Mouse (Mus musculus): ENCODE measurements around the gene Tysnd1.

Gene Tysnd1

DNA sequence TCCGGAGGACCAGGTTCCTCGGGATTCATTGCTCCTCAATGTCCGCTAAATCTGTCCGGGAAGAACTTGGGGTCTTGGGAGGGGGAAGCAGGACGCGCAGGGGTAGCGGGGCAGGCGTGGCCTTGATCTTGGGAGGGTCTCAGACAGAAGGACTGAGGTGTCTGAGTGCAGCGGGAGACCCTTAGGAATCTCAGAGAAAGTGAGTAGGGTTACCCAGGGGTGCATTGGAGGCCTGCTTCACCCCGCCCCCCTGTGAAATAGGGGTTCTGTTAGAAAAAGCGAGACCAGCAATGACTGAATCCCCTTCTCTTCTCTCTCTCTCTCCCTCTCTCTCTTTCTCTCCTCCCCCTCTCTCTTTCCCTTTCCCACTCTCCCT lies 20.1 kb downstream of the Tysnd1 start:
- ChIA-PET CTCF (interaction anchor here in 1 of 4 experiments (0.6 to 1.1 kb wide), 5 partner anchors 15 to 516 kb away, joined by 3 to 5 read pairs (median 3); no protein-coding TSS in a partner anchor), POLR2A (interaction anchor here (0.6 to 2.1 kb wide), 11 partner anchors 12 to 387 kb away, joined by 3 to 14 read pairs (median 4); partner anchors contain the start of gene Sar1a (in 1 of the 4))

- POLR2A ChIA-PET: interaction anchor here in 2 of 4 experiments (0.6 to 1.3 kb wide), 3 partner anchors 18 to 86 kb away, joined by 3 to 5 read pairs (median 4); no protein-coding TSS in a partner anchor
- CTCF ChIA-PET: interaction anchor here in 1 of 4 experiments (1.1 kb wide), 1 partner anchor 14 kb away, joined by 5 read pairs; no protein-coding TSS in a partner anchor
Observed at GRCm38 (mm10) chr10:61715996-61716864, 20.9 kb downstream of the Tysnd1 start.

- POLR2A ChIA-PET: interaction anchor here in 1 of 4 experiments (0.6 to 0.8 kb wide), 2 partner anchors 110 to 334 kb away, joined by 3 to 4 read pairs; no protein-coding TSS in a partner anchor
- CTCF ChIA-PET: interaction anchor here in 2 of 4 experiments (0.5 to 0.8 kb wide), 3 partner anchors 11 to 545 kb away, joined by 3 to 5 read pairs (median 4); no protein-coding TSS in a partner anchor
Observed at GRCm38 (mm10) chr10:61717406-61718296, 22.3 kb downstream of the Tysnd1 start.

GRCm38 (mm10) chr10:61720331-61720730 lies 25.0 kb downstream of the Tysnd1 start:
- ChIA-PET CTCF (interaction anchor here in 2 of 4 experiments (0.8 to 0.9 kb wide), 2 partner anchors 14 to 25 kb away, joined by 3 to 4 read pairs; no protein-coding TSS in a partner anchor), POLR2A (no interaction called here)

DNA sequence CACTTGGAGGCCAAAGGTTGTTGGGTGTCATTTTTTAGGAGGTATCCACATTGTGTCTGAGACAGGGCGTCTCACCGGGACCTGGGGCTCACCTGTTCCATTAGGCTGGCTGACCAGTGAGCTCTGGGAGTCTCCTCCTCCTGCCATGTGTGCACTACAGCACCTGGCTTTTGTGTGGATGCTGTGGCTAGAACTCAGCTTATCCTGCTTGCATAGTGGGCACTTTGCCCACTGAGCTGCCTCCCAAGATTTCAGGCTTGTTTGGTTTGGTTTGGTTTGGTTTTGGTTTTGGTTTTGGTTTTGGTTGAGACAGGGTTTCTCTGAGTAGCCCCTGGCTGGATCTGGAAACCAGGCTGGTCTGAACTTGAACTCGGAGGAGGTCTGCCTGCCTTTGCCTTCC lies 26.9 kb downstream of the Tysnd1 start:
- POLR2A ChIA-PET: interaction anchor here in 1 of 4 experiments (0.7 to 1.2 kb wide), 2 partner anchors 10 to 28 kb away, joined by 3 read pairs; no protein-coding TSS in a partner anchor
- CTCF ChIA-PET: interaction anchor here in 2 of 4 experiments (1.1 to 1.3 kb wide), 3 partner anchors 12 to 120 kb away, joined by 3 to 4 read pairs (median 3); no protein-coding TSS in a partner anchor

GRCm38 (mm10) chr10:61723271-61723670 lies 28.0 kb downstream of the Tysnd1 start:
- POLR2A ChIA-PET: interaction anchor here in 1 of 4 experiments (0.7 kb wide), 1 partner anchor 31 kb away, joined by 4 read pairs; no protein-coding TSS in a partner anchor
- CTCF ChIA-PET: no interaction called here

DNA sequence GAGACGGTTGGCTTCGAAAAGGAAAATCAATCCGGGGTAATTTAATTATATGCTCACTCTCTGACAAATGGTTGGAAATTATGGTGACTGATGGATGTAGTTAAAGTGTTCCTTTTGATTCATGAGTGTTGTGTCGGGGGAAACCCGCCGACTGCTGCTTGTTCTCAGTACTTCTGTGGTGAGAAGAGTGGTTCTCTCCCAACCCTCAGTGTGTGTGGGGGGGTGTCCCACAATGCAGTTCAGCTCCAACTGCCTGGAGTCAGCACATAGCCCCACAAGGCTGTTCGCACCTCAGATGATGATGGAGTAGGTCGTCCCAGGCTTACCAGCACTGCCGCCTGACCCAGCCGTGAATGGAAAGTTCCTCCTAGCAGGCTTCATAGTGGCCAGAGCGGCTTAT lies 33.9 kb downstream of the Tysnd1 start:
- ChIA-PET CTCF (interaction anchor here in 2 of 4 experiments (1.0 to 1.5 kb wide), 4 partner anchors 12 to 237 kb away, joined by 3 to 5 read pairs (median 4); partner anchors contain the start of gene Aifm2 (in 1 of the 2)), POLR2A (interaction anchor here in 1 of 4 experiments (0.6 to 0.9 kb wide), 2 partner anchors 10 to 291 kb away, joined by 3 read pairs; no protein-coding TSS in a partner anchor)

- POLR2A ChIA-PET: no interaction called here
- CTCF ChIA-PET: interaction anchor here in 1 of 4 experiments (0.6 to 1.5 kb wide), 4 partner anchors 15 to 238 kb away, joined by 3 to 5 read pairs (median 4); partner anchors contain the start of gene Aifm2
Observed at GRCm38 (mm10) chr10:61730171-61730570, 34.9 kb downstream of the Tysnd1 start.

GRCm38 (mm10) chr10:61734377-61734776 lies 39.1 kb downstream of the Tysnd1 start:
- POLR2A ChIA-PET: interaction anchor here (0.6 to 1.3 kb wide), 7 partner anchors 9 to 86 kb away, joined by 3 to 5 read pairs (median 3); partner anchors contain the start of genes Aifm2 (in 1 of the 4) and Ppa1 (in 1 of the 4)

DNA sequence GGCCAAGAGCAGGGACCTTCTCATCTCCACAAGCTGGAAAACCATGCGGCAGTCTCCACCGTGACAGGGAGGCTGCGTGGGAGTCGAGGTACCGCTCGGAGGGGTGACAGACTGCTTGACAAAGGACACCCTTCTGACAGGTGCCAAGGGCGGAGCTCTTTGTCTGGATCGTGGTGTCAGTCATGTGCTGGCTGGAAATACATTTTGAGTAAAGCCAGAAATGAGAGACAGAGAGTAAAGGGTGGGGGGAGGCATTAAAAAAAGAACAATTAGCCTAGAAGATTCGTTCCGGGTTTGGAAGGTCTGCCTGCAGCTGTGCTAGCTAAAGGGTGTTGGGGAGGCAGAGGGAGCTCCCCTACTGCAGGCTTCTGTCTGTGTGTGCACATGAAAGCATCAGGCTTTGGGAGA lies 41.4 kb downstream of the Tysnd1 start:
- CTCF ChIA-PET: interaction anchor here in 2 of 4 experiments (1.3 to 1.9 kb wide), 2 partner anchors 8 to 245 kb away, joined by 3 to 6 read pairs; no protein-coding TSS in a partner anchor
- POLR2A ChIA-PET: interaction anchor here in 1 of 4 experiments (0.6 kb wide), 1 partner anchor 696 kb away, joined by 4 read pairs; no protein-coding TSS in a partner anchor

More at GRCm38 (mm10) chr10:61734377-61734776, 39.1 kb downstream of the Tysnd1 start:
- CTCF ChIA-PET: interaction anchor here (0.5 to 4.0 kb wide), 31 partner anchors 9 to 1522 kb away, joined by 3 to 17 read pairs (median 4); partner anchors contain the start of genes Aifm2 (in 1 of the 4) and Ppa1 (in 1 of the 4)

GRCm38 (mm10) chr10:61737537-61737936 lies 42.2 kb downstream of the Tysnd1 start:
- CTCF ChIA-PET: interaction anchor here in 1 of 4 experiments (0.8 kb wide), 1 partner anchor 11 kb away, joined by 3 read pairs; no protein-coding TSS in a partner anchor
- POLR2A ChIA-PET: no interaction called here

GRCm38 (mm10) chr10:61738126-61738525 lies 42.8 kb downstream of the Tysnd1 start:
- ChIA-PET POLR2A (interaction anchor here in 1 of 4 experiments (1.3 kb wide), 1 partner anchor 52 kb away, joined by 3 read pairs; no protein-coding TSS in a partner anchor), CTCF (interaction anchor here in 1 of 4 experiments (0.8 kb wide), 1 partner anchor 12 kb away, joined by 3 read pairs; no protein-coding TSS in a partner anchor)

GRCm38 (mm10) chr10:61741306-61741705 lies 46.0 kb downstream of the Tysnd1 start:
- CTCF ChIA-PET: interaction anchor here (0.6 to 2.7 kb wide), 16 partner anchors 9 to 441 kb away, joined by 3 to 7 read pairs (median 4); no protein-coding TSS in a partner anchor
- POLR2A ChIA-PET: interaction anchor here in 3 of 4 experiments (0.6 to 1.0 kb wide), 6 partner anchors 9 to 122 kb away, joined by 3 to 5 read pairs (median 4); partner anchors contain the start of gene H2afy2 (in 1 of the 3)

GRCm38 (mm10) chr10:61741873-61742272 lies 46.6 kb downstream of the Tysnd1 start:
- CTCF ChIA-PET: interaction anchor here (0.6 to 2.7 kb wide), 21 partner anchors 10 to 441 kb away, joined by 3 to 7 read pairs (median 4); no protein-coding TSS in a partner anchor
- POLR2A ChIA-PET: interaction anchor here in 3 of 4 experiments (0.6 to 1.0 kb wide), 4 partner anchors 8 to 122 kb away, joined by 4 to 5 read pairs (median 4); partner anchors contain the start of gene H2afy2 (in 1 of the 3)

DNA sequence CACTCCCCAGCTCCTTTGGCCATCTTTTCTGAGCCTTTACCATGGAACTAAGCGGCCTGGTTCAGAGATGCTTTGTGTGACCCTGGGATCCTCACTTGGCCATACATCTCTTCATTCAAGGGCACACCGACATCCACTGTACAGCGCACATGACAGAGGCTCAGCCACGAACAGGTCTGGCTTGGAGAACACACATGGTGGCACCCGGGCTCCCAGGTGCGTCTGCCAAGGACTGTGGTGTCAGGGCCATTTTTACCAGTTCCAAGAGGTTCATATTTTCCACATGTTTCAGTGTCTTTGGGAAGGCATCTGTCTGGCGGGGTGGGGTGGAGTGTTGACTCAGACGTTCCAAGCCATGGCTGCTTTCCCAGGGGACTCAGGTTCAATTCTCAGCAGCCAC lies 47.0 kb downstream of the Tysnd1 start:
- CTCF ChIA-PET: interaction anchor here in 3 of 4 experiments (0.6 to 2.7 kb wide), 16 partner anchors 9 to 440 kb away, joined by 3 to 7 read pairs (median 4); no protein-coding TSS in a partner anchor
- POLR2A ChIA-PET: interaction anchor here in 1 of 4 experiments (0.6 to 1.0 kb wide), 2 partner anchors 9 to 927 kb away, joined by 4 to 6 read pairs; no protein-coding TSS in a partner anchor

- CTCF ChIA-PET: interaction anchor here (0.5 to 2.1 kb wide), 79 partner anchors 8 to 920 kb away, joined by 3 to 17 read pairs (median 4); partner anchors contain the start of genes Aifm2 (in 2 of the 4) and H2afy2 (in 1 of the 4)
- POLR2A ChIA-PET: interaction anchor here (0.6 to 1.4 kb wide), 9 partner anchors 10 to 438 kb away, joined by 3 to 5 read pairs (median 3); partner anchors contain the start of gene H2afy2 (in 3 of the 4)
Observed at GRCm38 (mm10) chr10:61745133-61745532, 49.8 kb downstream of the Tysnd1 start.

DNA sequence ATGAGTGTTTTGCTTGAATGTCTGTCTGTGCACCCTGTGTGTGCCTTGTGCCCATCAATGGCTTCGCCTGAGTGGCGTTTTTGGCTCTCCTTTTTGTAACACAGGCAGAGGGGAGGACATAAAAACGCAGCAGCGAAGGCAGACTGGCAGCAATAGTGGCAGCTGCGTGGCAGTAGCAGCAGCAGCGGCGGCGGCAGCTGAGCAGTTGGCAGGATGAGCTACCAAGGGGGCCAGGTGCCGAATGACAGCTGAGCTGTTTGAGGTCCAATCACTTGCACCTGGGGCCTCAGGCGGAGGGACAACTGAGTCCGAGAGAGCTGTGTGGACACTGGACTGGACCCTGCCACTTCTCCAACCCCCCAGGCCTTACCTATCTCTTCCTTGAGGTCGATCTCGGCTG lies 52.0 kb downstream of the Tysnd1 start:
- CTCF ChIA-PET: interaction anchor here in 1 of 4 experiments (1.4 kb wide), 1 partner anchor 13 kb away, joined by 3 read pairs; no protein-coding TSS in a partner anchor
- POLR2A ChIA-PET: no interaction called here
